Mouse (Mus musculus) G1E (cell line): Measurements from ENCODE around the gene Spata31d1b. TPM values are rescaled to one million over a fixed set of nuclear protein-coding genes. Genes with fewer than 3 reads are reported as not detected.

Experiments used
- ATAC-seq: 2 replicates; pipeline ENCODE4 v1.8.0; 2016; ENCODE audit warnings: mild to moderate bottlenecking; ENCODE audit not compliant: insufficient number of reproducible peaks, poor library complexity, low FRiP score, severe bottlenecking; ENCODE audit errors: extremely low read depth
- DNase-seq: peaks from one replicate; pipeline ENCODE4 v3.0.0; 2012; ENCODE audit warnings: low spot score
- H3K27me3 ChIP-seq: 2 replicates; pipeline ENCODE4 v1.6.1; 2012; ENCODE audit warnings: mild to moderate bottlenecking, low read length, inconsistent platforms; ENCODE audit not compliant: insufficient read depth
- H3K36me3 ChIP-seq: replicated peaks from 2 replicates; pipeline ENCODE3; 2012; ENCODE audit warnings: mild to moderate bottlenecking, inconsistent platforms
- H3K4me1 ChIP-seq: 2 replicates; pipeline ENCODE4 v1.6.1; 2012; ENCODE audit warnings: low read depth, low read length, inconsistent platforms, mixed read lengths; ENCODE audit not compliant: insufficient read depth
- H3K4me3 ChIP-seq: 2 replicates; pipeline ENCODE4 v1.5.1; 2012; ENCODE audit warnings: low read depth, mild to moderate bottlenecking, inconsistent platforms, low read length, moderate library complexity, mixed read lengths
- H3K9me3 ChIP-seq: replicated peaks from 2 replicates; pipeline ENCODE4 v1.6.1; 2012; ENCODE audit warnings: inconsistent platforms
- CTCF ChIP-seq: IDR thresholded peaks from 2 replicates; pipeline ENCODE4 v1.5.1; 2012; ENCODE audit warnings: low read depth, low read length, inconsistent platforms, mixed read lengths
- GATA1 ChIP-seq: IDR thresholded peaks from 2 replicates; pipeline ENCODE4 v1.6.1; 2012; ENCODE audit warnings: borderline replicate concordance, low read length, inconsistent platforms, mixed read lengths
- GATA2 ChIP-seq: IDR thresholded peaks from 2 replicates; pipeline ENCODE4 v1.6.1; 2012; ENCODE audit warnings: low read depth, low read length, inconsistent platforms, borderline replicate concordance
- POLR2AphosphoS5 ChIP-seq: IDR thresholded peaks from 2 replicates; pipeline ENCODE4 v1.6.1; 2012; ENCODE audit warnings: low read depth, low read length, inconsistent platforms; ENCODE audit not compliant: insufficient replicate concordance
- TAL1 ChIP-seq: conservative IDR thresholded peaks from 2 replicates; pipeline ENCODE4 v1.6.1; 2012; ENCODE audit warnings: low read depth, low read length, inconsistent platforms, mixed read lengths
- polyA plus RNA-seq: library from polyadenylated mRNA; stranded (reverse); fragments of >175 nt; gene quantifications from 2 replicates; pipeline ENCODE4 v1.2.3, GENCODE M21; 2012
- total RNA-seq, 2 experiments: library from RNA; stranded (forward) in 1 of 2; stranded (reverse) in 1 of 2; fragments of 200-1000 nt in 1 of 2; fragments of >200 nt in 1 of 2; fragmentation: Nextera tagmentation in 1 of 2; gene quantifications; 2 replicates each; pipeline ENCODE4 v1.2.3; 2014 to 2017

The Spata31d1b gene
- total and polyA plus RNA-seq, 3 experiments, result 0.22 TPM; not detected in 2

GRCm38 (mm10) chr13:59672248-59672647 lies 39.8 kb upstream of the Spata31d1b start:
- Histone ChIP-seq H3K27me3 (no peaks in the 10 kb centered on the region), H3K4me3 (peak overlapping the region; percentile 46; the same call in 1 of the 2 replicates), H3K36me3 (peaks cover 54% of the 10 kb centered on the region), H3K4me1 (peaks cover 73% of the 10 kb centered on the region), H3K9me3 (0 out of 2 replicates have a peak, but pooled peaks cover 3% of the 10 kb centered on the region)
- ATAC-seq (peak; percentile 30), DNase-seq (no peak)
- TF ChIP-seq POLR2AphosphoS5 (no peak), GATA1 (no peak), CTCF (no peak), TAL1 (no peak), GATA2 (no peak)

DNA sequence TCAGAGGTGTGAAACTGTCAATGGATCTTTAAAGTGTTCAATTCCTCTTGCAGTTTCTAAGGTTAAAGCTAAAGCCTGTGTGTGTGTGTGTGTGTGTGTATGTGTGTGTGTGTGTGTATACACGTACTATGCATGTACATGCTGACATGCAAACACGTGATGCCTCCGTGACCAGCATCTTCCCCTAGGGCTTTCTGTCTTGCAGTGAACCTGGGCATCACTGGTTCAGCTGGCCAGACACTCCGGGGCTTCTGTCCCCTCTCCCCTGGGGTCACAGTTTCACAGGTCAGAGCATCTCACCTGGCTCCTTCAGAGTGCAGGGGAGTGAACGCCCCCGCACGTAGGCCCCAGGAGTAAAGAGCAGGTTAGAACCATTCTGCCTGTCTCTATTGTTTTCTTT lies 38.5 kb upstream of the Spata31d1b start:
- Histone ChIP-seq H3K9me3 (0 out of 2 replicates have a peak, but pooled peaks cover 3% of the 10 kb centered on the region), H3K36me3 (peaks cover 43% of the 10 kb centered on the region), H3K27me3 (no peaks in the 10 kb centered on the region), H3K4me1 (peaks cover 73% of the 10 kb centered on the region), H3K4me3 (peak overlapping the region; percentile 91)
- DNase-seq, result no peak
- TF ChIP-seq TAL1, result no peak
- no peak for TF ChIP-seq CTCF
- no peak for TF ChIP-seq GATA1
- no peak for TF ChIP-seq GATA2
- TF ChIP-seq POLR2AphosphoS5, result no peak
- ATAC-seq, result no peak

GRCm38 (mm10) chr13:59674215-59674614 lies 37.9 kb upstream of the Spata31d1b start:
- no peaks in the 10 kb centered on the region for H3K27me3 ChIP-seq
- peaks cover 73% of the 10 kb centered on the region for H3K4me1 ChIP-seq
- peaks cover 40% of the 10 kb centered on the region for H3K36me3 ChIP-seq
- 0 out of 2 replicates have a peak, but pooled peaks cover 3% of the 10 kb centered on the region for H3K9me3 ChIP-seq
- ATAC-seq (no peak), DNase-seq (no peak)
- no peak for TF ChIP-seq CTCF
- no peak for TF ChIP-seq TAL1
- TF ChIP-seq GATA1, result no peak
- TF ChIP-seq POLR2AphosphoS5, result no peak
- TF ChIP-seq GATA2, result no peak
- peak overlapping the region; percentile 91 for H3K4me3 ChIP-seq

DNA sequence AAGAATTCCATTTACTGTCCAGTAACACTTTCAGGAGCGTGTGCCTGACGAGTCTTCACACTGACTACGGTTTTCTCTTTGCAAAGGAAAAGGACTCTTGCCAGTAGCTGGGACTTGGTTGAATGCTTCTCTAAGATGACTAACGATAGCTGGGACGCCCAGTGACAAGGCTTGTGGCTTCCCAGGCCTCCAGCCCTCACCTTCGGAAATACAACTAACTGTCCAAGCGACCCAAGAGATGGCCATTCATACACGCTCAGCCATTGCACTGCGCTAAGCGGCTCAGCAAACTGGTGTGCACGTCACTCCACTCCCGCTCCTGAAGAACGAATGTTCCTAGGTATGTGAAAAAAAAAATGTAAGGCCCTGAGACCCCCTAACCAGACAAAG lies 37.3 kb upstream of the Spata31d1b start:
- peaks cover 34% of the 10 kb centered on the region for H3K36me3 ChIP-seq
- DNase-seq, result no peak

GRCm38 (mm10) chr13:59675151-59676011 lies 36.7 kb upstream of the Spata31d1b start, which contains the start of gene Golm1:
TSS of gene Golm1 (minus strand) at chr13:59675811.
- Histone ChIP-seq H3K4me1 (peaks cover 73% of the 10 kb centered on the region), H3K4me3 (peak within 1 kb of the TSS; percentile 91), H3K36me3 (peaks cover 28% of the 10 kb centered on the region), H3K27me3 (no peaks in the 10 kb centered on the region), H3K9me3 (0 out of 2 replicates have a peak, but pooled peaks cover 3% of the 10 kb centered on the region)
- DNase-seq (peak; percentile 72), ATAC-seq (0 out of 2 replicates have a peak, but pooled peaks have one; percentile 16)
- TF ChIP-seq GATA2 (no peak), GATA1 (no peak), CTCF (no peak), TAL1 (no peak), POLR2AphosphoS5 (no peak)

More for the DNA sequence above, 37.3 kb upstream of the Spata31d1b start:
- ATAC-seq, result no peak
- Histone ChIP-seq H3K27me3 (no peaks in the 10 kb centered on the region), H3K4me1 (peaks cover 73% of the 10 kb centered on the region), H3K9me3 (0 out of 2 replicates have a peak, but pooled peaks cover 3% of the 10 kb centered on the region), H3K4me3 (peak overlapping the region; percentile 91)
- TF ChIP-seq GATA1 (no peak), GATA2 (no peak), POLR2AphosphoS5 (no peak), TAL1 (no peak), CTCF (no peak)
